Mouse (Mus musculus) kidney, embryonic 14.5 days (tissue): Measurements from ENCODE around the gene Adgrl2. TPM values are rescaled to one million over a fixed set of nuclear protein-coding genes. Genes with fewer than 3 reads are reported as not detected.

Experiments
- ATAC-seq: fragments of 200-750 bp; cut with Nextera tagmentation; 2 replicates; pipeline ENCODE4 v1.8.0; 2017; ENCODE audit warnings: moderate number of reproducible peaks, mild to moderate bottlenecking, moderate TSS enrichment, moderate library complexity; ENCODE audit not compliant: low FRiP score, low TSS enrichment
- H3K27ac ChIP-seq: fragments of 300-500 bp; sonication (generic); 2 replicates; pipeline ENCODE4 v1.5.1; 2014; ENCODE audit warnings: low read depth, mild to moderate bottlenecking, low read length, moderate library complexity, mixed read lengths
- H3K27me3 ChIP-seq: fragments of 300-500 bp; sonication (generic); 2 replicates; pipeline ENCODE4 v1.6.1; 2014; ENCODE audit warnings: mild to moderate bottlenecking, low read length; ENCODE audit not compliant: control insufficient read depth, insufficient read depth
- H3K36me3 ChIP-seq: fragments of 300-500 bp; sonication (generic); 2 replicates; pipeline ENCODE4 v1.6.1; 2014; ENCODE audit warnings: low read length, mixed read lengths; ENCODE audit not compliant: control insufficient read depth, insufficient read depth
- H3K4me1 ChIP-seq: fragments of 300-500 bp; sonication (generic); 2 replicates; pipeline ENCODE4 v1.6.1; 2014; ENCODE audit warnings: low read length, mixed read lengths; ENCODE audit not compliant: control insufficient read depth, insufficient read depth
- H3K4me2 ChIP-seq: fragments of 300-500 bp; sonication (generic); replicated peaks from 2 replicates; pipeline ENCODE4 v1.6.1; 2014; ENCODE audit warnings: low read depth, mild to moderate bottlenecking, low read length
- H3K4me3 ChIP-seq: fragments of 300-500 bp; sonication (generic); 2 replicates; pipeline ENCODE4 v1.5.1; 2014; ENCODE audit warnings: mild to moderate bottlenecking, low read length
- H3K9ac ChIP-seq: fragments of 300-500 bp; sonication (generic); 2 replicates; pipeline ENCODE4 v1.6.1; 2014; ENCODE audit warnings: low read depth, mild to moderate bottlenecking, low read length, moderate library complexity
- H3K9me3 ChIP-seq: fragments of 300-500 bp; sonication (generic); 2 replicates; pipeline ENCODE4 v1.6.1; 2016; ENCODE audit warnings: low read length; ENCODE audit not compliant: control insufficient read depth
- WGBS: fragments of 180-500 bp; shearing (Covaris S2); extraction: QIAGEN DNeasy Blood & Tissue Kit; methylation state at CpG from one replicate; pipeline ENCODE4 v1.1.7; 2014; 5-methylcytosine and 5-hydroxymethylcytosine counted together
- polyA plus RNA-seq: library from polyadenylated mRNA; unstranded; fragments of >200 nt; fragmentation: Nextera tagmentation; extraction: Ambion mirVana; gene quantifications from 2 replicates; pipeline ENCODE4 v1.2.1, GENCODE M21; 2014

The Adgrl2 gene
- polyA plus RNA-seq, 1 experiment from 2014 or later, result 105 TPM

GRCm38 (mm10) chr3:148866053-148866452, 124.3 kb downstream of the Adgrl2 start:
- no peak overlapping the region for H3K4me3 ChIP-seq
- no peaks in the 10 kb centered on the region for H3K9me3 ChIP-seq
- no peak overlapping the region for H3K4me2 ChIP-seq
- H3K27me3 ChIP-seq, result no peaks in the 10 kb centered on the region
- no peak overlapping the region for H3K27ac ChIP-seq
- WGBS, result 89% methylated on average over 7 of the region's 7 CpGs
- H3K4me1 ChIP-seq, result no peaks in the 10 kb centered on the region
- no peak overlapping the region for H3K9ac ChIP-seq
- H3K36me3 ChIP-seq, result peaks cover 18% of the 10 kb centered on the region
- no peak for ATAC-seq

- H3K27me3 ChIP-seq, result no peaks in the 10 kb centered on the region
- no peaks in the 10 kb centered on the region for H3K9me3 ChIP-seq
- H3K27ac ChIP-seq, result no peak overlapping the region
- H3K4me3 ChIP-seq, result no peak overlapping the region
- WGBS, result 80% methylated on average over 7 of the region's 7 CpGs
- H3K9ac ChIP-seq, result no peak overlapping the region
- ATAC-seq, result no peak
- no peak overlapping the region for H3K4me2 ChIP-seq
- no peaks in the 10 kb centered on the region for H3K4me1 ChIP-seq
- peaks cover 18% of the 10 kb centered on the region for H3K36me3 ChIP-seq
Measured at GRCm38 (mm10) chr3:148865234-148865633, 125.1 kb downstream of the Adgrl2 start.

- Histone ChIP-seq H3K4me3 (no peak overlapping the region), H3K4me1 (no peaks in the 10 kb centered on the region), H3K27ac (no peak overlapping the region), H3K9me3 (no peaks in the 10 kb centered on the region), H3K36me3 (peaks cover 37% of the 10 kb centered on the region), H3K4me2 (no peak overlapping the region), H3K27me3 (no peaks in the 10 kb centered on the region), H3K9ac (no peak overlapping the region)
- ATAC-seq, result no peak
- 57% methylated on average over 7 of the region's 7 CpGs for WGBS
Measured at GRCm38 (mm10) chr3:148861860-148862259, 128.5 kb downstream of the Adgrl2 start.

GRCm38 (mm10) chr3:148854306-148854910, 135.9 kb downstream of the Adgrl2 start:
- no peak for ATAC-seq
- Histone ChIP-seq H3K36me3 (peaks cover 42% of the 10 kb centered on the region), H3K9ac (no peak overlapping the region), H3K27me3 (no peaks in the 10 kb centered on the region), H3K27ac (no peak overlapping the region), H3K4me3 (no peak overlapping the region), H3K9me3 (no peaks in the 10 kb centered on the region), H3K4me2 (no peak overlapping the region), H3K4me1 (peaks cover 8% of the 10 kb centered on the region; the same call in 1 of the 2 replicates)
- 52% methylated on average over 12 of the region's 12 CpGs for WGBS

- H3K9ac ChIP-seq, result no peak overlapping the region
- H3K36me3 ChIP-seq, result peaks cover 41% of the 10 kb centered on the region
- H3K4me3 ChIP-seq, result no peak overlapping the region
- no peak overlapping the region for H3K27ac ChIP-seq
- H3K4me1 ChIP-seq, result peaks cover 8% of the 10 kb centered on the region; the same call in 1 of the 2 replicates
- ATAC-seq, result no peak
- H3K27me3 ChIP-seq, result no peaks in the 10 kb centered on the region
- H3K4me2 ChIP-seq, result no peak overlapping the region
- H3K9me3 ChIP-seq, result no peaks in the 10 kb centered on the region
- WGBS, result 58% methylated on average over 8 of the region's 8 CpGs
Measured at GRCm38 (mm10) chr3:148853372-148853771, 137.0 kb downstream of the Adgrl2 start.

GRCm38 (mm10) chr3:148852556-148852955, 137.8 kb downstream of the Adgrl2 start:
- ATAC-seq, result no peak
- no peak overlapping the region for H3K27ac ChIP-seq
- no peaks in the 10 kb centered on the region for H3K27me3 ChIP-seq
- no peak overlapping the region for H3K4me3 ChIP-seq
- no peak overlapping the region for H3K9ac ChIP-seq
- peaks cover 44% of the 10 kb centered on the region for H3K36me3 ChIP-seq
- no peaks in the 10 kb centered on the region for H3K9me3 ChIP-seq
- H3K4me1 ChIP-seq, result peaks cover 8% of the 10 kb centered on the region; the same call in 1 of the 2 replicates
- 73% methylated on average over 12 of the region's 12 CpGs for WGBS
- H3K4me2 ChIP-seq, result no peak overlapping the region

- H3K9ac ChIP-seq, result no peak overlapping the region
- H3K4me2 ChIP-seq, result no peak overlapping the region
- WGBS, result 88% methylated on average over 4 of the region's 4 CpGs
- 0 out of 2 replicates have a peak, but pooled peaks have one; percentile 20 for ATAC-seq
- peaks cover 8% of the 10 kb centered on the region; the same call in 1 of the 2 replicates for H3K4me1 ChIP-seq
- H3K36me3 ChIP-seq, result peaks cover 56% of the 10 kb centered on the region; the same call in 1 of the 2 replicates
- H3K27ac ChIP-seq, result no peak overlapping the region
- no peaks in the 10 kb centered on the region for H3K27me3 ChIP-seq
- no peak overlapping the region for H3K4me3 ChIP-seq
- H3K9me3 ChIP-seq, result no peaks in the 10 kb centered on the region
Measured at GRCm38 (mm10) chr3:148850821-148851220, 139.5 kb downstream of the Adgrl2 start.

- no peaks in the 10 kb centered on the region for H3K9me3 ChIP-seq
- no peak for ATAC-seq
- no peak overlapping the region for H3K4me3 ChIP-seq
- H3K4me2 ChIP-seq, result no peak overlapping the region
- no peaks in the 10 kb centered on the region for H3K27me3 ChIP-seq
- H3K27ac ChIP-seq, result no peak overlapping the region
- H3K4me1 ChIP-seq, result no peaks in the 10 kb centered on the region
- WGBS, result 74% methylated on average over 2 of the region's 2 CpGs
- no peak overlapping the region for H3K9ac ChIP-seq
- H3K36me3 ChIP-seq, result peaks cover 70% of the 10 kb centered on the region; the same call in 1 of the 2 replicates
Measured at GRCm38 (mm10) chr3:148848366-148848765, 142.0 kb downstream of the Adgrl2 start.

GRCm38 (mm10) chr3:148844182-148844581, 146.2 kb downstream of the Adgrl2 start:
- 85% methylated on average over 6 of the region's 6 CpGs for WGBS
- no peak for ATAC-seq
- Histone ChIP-seq H3K4me1 (0 out of 2 replicates have a peak, but pooled peaks cover 4% of the 10 kb centered on the region), H3K36me3 (peaks cover 53% of the 10 kb centered on the region), H3K4me2 (no peak overlapping the region), H3K9ac (no peak overlapping the region), H3K9me3 (no peaks in the 10 kb centered on the region), H3K4me3 (no peak overlapping the region), H3K27ac (no peak overlapping the region), H3K27me3 (no peaks in the 10 kb centered on the region)
